Mouse (Mus musculus): ENCODE measurements around the gene Ghr. TPM values are rescaled to one million over a fixed set of nuclear protein-coding genes. Genes with fewer than 3 reads are reported as not detected.

Ghr gene
- polyA plus RNA-seq, 1 experiment from 2014 or later = 57.9 TPM

DNA sequence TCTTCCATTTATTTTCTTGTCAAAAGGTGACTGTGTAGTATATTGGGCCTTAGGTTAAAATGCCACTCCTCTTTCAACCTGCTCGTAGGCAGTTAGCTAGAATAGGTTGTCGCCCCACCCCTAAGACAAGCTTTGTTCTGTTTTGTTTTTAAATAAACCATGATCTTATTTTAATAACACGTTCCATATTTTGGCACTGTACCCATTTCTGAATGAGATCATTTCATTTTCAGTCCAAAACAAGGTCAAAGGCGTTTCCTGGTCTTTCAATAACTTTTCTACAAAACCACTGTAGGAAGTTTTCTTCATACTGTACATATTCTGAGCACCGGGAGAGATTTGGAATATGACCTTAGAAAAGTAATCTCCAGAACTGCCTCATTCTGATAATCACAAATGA, 78.6 kb downstream of the Ghr start:
- H3K36me3 ChIP-seq (ENCODE audit: control insufficient read depth, insufficient read depth) = no peaks in the 10 kb centered on the region
- WGBS = 67% methylated on average over 5 of the region's 5 CpGs

GRCm38 (mm10) chr15:3501683-3502082, 81.6 kb downstream of the Ghr start:
- ATAC-seq (replicated peaks; ENCODE audit: extremely low read depth, insufficient read depth, low FRiP score) = no peak
- Histone ChIP-seq H3K4me1 (ENCODE audit: control insufficient read depth, insufficient read depth, low read length) (peaks cover 20% of the 10 kb centered on the region), H3K27me3 (ENCODE audit: control insufficient read depth, insufficient read depth, low read length) (no peaks in the 10 kb centered on the region), H3K4me2 (ENCODE audit: low read depth, low read length) (no peak overlapping the region), H3K9ac (ENCODE audit: low read length) (no peak overlapping the region), H3K9me3 (replicated peaks; ENCODE audit: control insufficient read depth, low read length) (no peaks in the 10 kb centered on the region), H3K4me3 (ENCODE audit: low read length) (no peak overlapping the region), H3K27ac (ENCODE audit: low read length) (no peak overlapping the region), H3K36me3 (ENCODE audit: control insufficient read depth, insufficient read depth) (no peaks in the 10 kb centered on the region)
- WGBS = 65% methylated on average over 3 of the region's 3 CpGs

More for the DNA sequence above, 78.6 kb downstream of the Ghr start:
- Histone ChIP-seq H3K9me3 (replicated peaks; ENCODE audit: control insufficient read depth, low read length) (no peaks in the 10 kb centered on the region), H3K4me3 (ENCODE audit: low read length) (no peak overlapping the region), H3K27ac (ENCODE audit: low read length) (no peak overlapping the region), H3K4me1 (ENCODE audit: control insufficient read depth, insufficient read depth, low read length) (peaks cover 21% of the 10 kb centered on the region), H3K27me3 (ENCODE audit: control insufficient read depth, insufficient read depth, low read length) (no peaks in the 10 kb centered on the region), H3K4me2 (ENCODE audit: low read depth, low read length) (no peak overlapping the region), H3K9ac (ENCODE audit: low read length) (no peak overlapping the region)
- no peak for ATAC-seq (replicated peaks; ENCODE audit: extremely low read depth, insufficient read depth, low FRiP score)

DNA sequence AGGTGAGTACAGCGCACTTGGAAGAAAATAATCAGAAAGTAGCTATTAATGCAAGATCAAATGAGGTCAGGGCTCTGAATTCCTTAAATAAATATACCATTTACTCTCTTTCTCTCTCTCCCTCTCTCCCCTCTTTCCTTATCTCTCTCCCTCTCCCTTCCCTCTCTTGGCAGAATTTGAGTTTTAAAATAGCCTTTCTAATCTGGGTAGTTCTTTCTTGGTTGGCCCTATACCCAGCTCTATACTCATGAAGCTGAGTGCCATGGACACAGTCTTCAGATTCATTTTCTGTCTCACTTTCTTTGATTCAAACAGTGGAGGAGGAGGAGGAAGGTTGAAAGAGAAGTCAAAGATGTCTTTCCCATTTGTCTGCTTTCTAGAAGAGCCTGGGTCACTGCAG, 84.3 kb downstream of the Ghr start:
- Histone ChIP-seq H3K4me1 (ENCODE audit: control insufficient read depth, insufficient read depth, low read length) (peaks cover 17% of the 10 kb centered on the region), H3K36me3 (ENCODE audit: control insufficient read depth, insufficient read depth) (no peaks in the 10 kb centered on the region), H3K27ac (ENCODE audit: low read length) (peak overlapping the region; percentile 93), H3K9ac (ENCODE audit: low read length) (no peak overlapping the region), H3K4me3 (ENCODE audit: low read length) (no peak overlapping the region), H3K4me2 (ENCODE audit: low read depth, low read length) (peak overlapping the region; percentile 48), H3K27me3 (ENCODE audit: control insufficient read depth, insufficient read depth, low read length) (no peaks in the 10 kb centered on the region), H3K9me3 (replicated peaks; ENCODE audit: control insufficient read depth, low read length) (no peaks in the 10 kb centered on the region)
- peak; percentile 78; the same call in 1 of the 2 replicates for ATAC-seq (replicated peaks; ENCODE audit: extremely low read depth, insufficient read depth, low FRiP score)
- WGBS = 30% methylated on average over 1 of the region's 1 CpGs

- 81% methylated on average over 9 of the region's 9 CpGs for WGBS
Observed at GRCm38 (mm10) chr15:3497946-3498580, 85.2 kb downstream of the Ghr start.

GRCm38 (mm10) chr15:3490868-3491267, 92.4 kb downstream of the Ghr start:
- H3K36me3 ChIP-seq (ENCODE audit: control insufficient read depth, insufficient read depth) = no peaks in the 10 kb centered on the region
- H3K9ac ChIP-seq (ENCODE audit: low read length) = no peak overlapping the region
- H3K27me3 ChIP-seq (ENCODE audit: control insufficient read depth, insufficient read depth, low read length) = no peaks in the 10 kb centered on the region
- ATAC-seq (replicated peaks; ENCODE audit: extremely low read depth, insufficient read depth, low FRiP score) = no peak
- no peak overlapping the region for H3K4me3 ChIP-seq (ENCODE audit: low read length)
- 73% methylated on average over 3 of the region's 3 CpGs for WGBS
- no peak overlapping the region for H3K4me2 ChIP-seq (ENCODE audit: low read depth, low read length)
- H3K27ac ChIP-seq (ENCODE audit: low read length) = no peak overlapping the region
- no peaks in the 10 kb centered on the region for H3K9me3 ChIP-seq (replicated peaks; ENCODE audit: control insufficient read depth, low read length)
- H3K4me1 ChIP-seq (ENCODE audit: control insufficient read depth, insufficient read depth, low read length) = 0 out of 2 replicates have a peak, but pooled peaks cover 2% of the 10 kb centered on the region

More at GRCm38 (mm10) chr15:3497946-3498580, 85.2 kb downstream of the Ghr start:
- no peaks in the 10 kb centered on the region for H3K9me3 ChIP-seq (replicated peaks; ENCODE audit: control insufficient read depth, low read length)
- H3K27ac ChIP-seq (ENCODE audit: low read length) = peak overlapping the region; percentile 93
- H3K9ac ChIP-seq (ENCODE audit: low read length) = no peak overlapping the region
- H3K4me1 ChIP-seq (ENCODE audit: control insufficient read depth, insufficient read depth, low read length) = peaks cover 17% of the 10 kb centered on the region
- H3K4me3 ChIP-seq (ENCODE audit: low read length) = no peak overlapping the region
- no peak for ATAC-seq (replicated peaks; ENCODE audit: extremely low read depth, insufficient read depth, low FRiP score)
- no peak overlapping the region for H3K4me2 ChIP-seq (ENCODE audit: low read depth, low read length)
- no peaks in the 10 kb centered on the region for H3K27me3 ChIP-seq (ENCODE audit: control insufficient read depth, insufficient read depth, low read length)
- H3K36me3 ChIP-seq (ENCODE audit: control insufficient read depth, insufficient read depth) = no peaks in the 10 kb centered on the region

DNA sequence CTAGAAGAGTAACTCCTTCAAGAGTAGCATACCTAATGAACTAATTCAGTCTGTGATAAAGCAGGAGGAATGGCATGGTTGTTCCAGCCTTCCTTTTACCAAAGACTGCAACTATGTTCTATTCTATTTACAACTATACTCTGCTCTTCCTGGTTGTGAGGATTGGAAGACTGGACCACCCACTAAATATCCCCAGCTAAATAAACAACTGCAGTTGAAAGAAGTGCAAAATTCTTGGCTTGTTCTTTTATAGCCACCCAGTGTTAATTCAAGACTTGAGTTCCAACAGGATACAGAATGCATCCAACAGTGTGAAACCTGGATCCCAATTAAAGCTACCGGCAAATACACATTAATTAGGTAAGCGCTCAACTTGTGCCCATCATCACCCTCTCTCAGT, 93.3 kb downstream of the Ghr start:
- ATAC-seq (replicated peaks; ENCODE audit: extremely low read depth, insufficient read depth, low FRiP score) = no peak

DNA sequence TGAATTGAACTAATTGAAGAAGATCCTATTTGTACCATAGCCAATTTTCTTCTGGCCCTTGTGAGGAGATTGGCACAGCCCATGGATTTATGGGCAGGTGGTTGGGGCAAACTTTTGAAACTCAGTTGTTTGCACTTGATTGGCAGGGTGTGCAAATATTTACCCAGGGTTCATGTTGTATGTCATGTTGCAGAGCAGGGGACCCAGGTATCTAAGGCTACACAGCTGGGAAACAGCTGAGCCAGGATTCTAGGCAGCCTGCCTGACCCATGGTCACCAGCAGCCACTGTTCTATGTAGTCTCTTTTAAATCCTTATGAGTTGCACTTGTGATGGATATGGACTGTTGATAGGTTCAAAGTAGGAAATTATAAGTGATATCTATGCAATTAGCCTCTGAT, 94.1 kb downstream of the Ghr start:
- Histone ChIP-seq H3K9me3 (replicated peaks; ENCODE audit: control insufficient read depth, low read length) (no peaks in the 10 kb centered on the region), H3K27ac (ENCODE audit: low read length) (no peak overlapping the region), H3K4me2 (ENCODE audit: low read depth, low read length) (no peak overlapping the region), H3K4me3 (ENCODE audit: low read length) (no peak overlapping the region), H3K9ac (ENCODE audit: low read length) (no peak overlapping the region), H3K4me1 (ENCODE audit: control insufficient read depth, insufficient read depth, low read length) (0 out of 2 replicates have a peak, but pooled peaks cover 2% of the 10 kb centered on the region), H3K27me3 (ENCODE audit: control insufficient read depth, insufficient read depth, low read length) (no peaks in the 10 kb centered on the region), H3K36me3 (ENCODE audit: control insufficient read depth, insufficient read depth) (no peaks in the 10 kb centered on the region)
- no peak for ATAC-seq (replicated peaks; ENCODE audit: extremely low read depth, insufficient read depth, low FRiP score)

More for the DNA sequence above, 93.3 kb downstream of the Ghr start:
- H3K27ac ChIP-seq (ENCODE audit: low read length) = no peak overlapping the region
- H3K9ac ChIP-seq (ENCODE audit: low read length) = no peak overlapping the region
- 89% methylated on average over 2 of the region's 2 CpGs for WGBS
- no peaks in the 10 kb centered on the region for H3K36me3 ChIP-seq (ENCODE audit: control insufficient read depth, insufficient read depth)
- no peaks in the 10 kb centered on the region for H3K9me3 ChIP-seq (replicated peaks; ENCODE audit: control insufficient read depth, low read length)
- no peaks in the 10 kb centered on the region for H3K27me3 ChIP-seq (ENCODE audit: control insufficient read depth, insufficient read depth, low read length)
- no peak overlapping the region for H3K4me3 ChIP-seq (ENCODE audit: low read length)
- 0 out of 2 replicates have a peak, but pooled peaks cover 2% of the 10 kb centered on the region for H3K4me1 ChIP-seq (ENCODE audit: control insufficient read depth, insufficient read depth, low read length)
- no peak overlapping the region for H3K4me2 ChIP-seq (ENCODE audit: low read depth, low read length)

DNA sequence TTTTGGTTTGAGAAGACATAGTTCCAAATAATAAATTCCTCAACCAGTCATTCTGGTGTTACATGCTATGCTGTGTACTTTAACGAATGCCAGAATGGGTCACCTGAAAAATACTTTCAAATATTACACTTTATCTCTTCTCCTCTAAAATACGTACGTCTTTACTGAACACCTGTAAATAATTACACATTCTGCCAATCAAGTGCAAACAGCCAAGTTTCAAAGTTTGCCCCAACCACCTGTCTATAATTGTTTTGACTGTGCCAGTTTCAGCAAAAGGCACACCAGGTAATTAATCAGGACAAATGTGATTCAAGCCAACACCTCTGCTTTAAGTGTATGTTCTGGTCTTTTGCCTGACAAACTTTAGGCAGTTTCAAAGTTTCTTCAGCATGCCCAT, 94.7 kb downstream of the Ghr start:
- Histone ChIP-seq H3K4me1 (ENCODE audit: control insufficient read depth, insufficient read depth, low read length) (0 out of 2 replicates have a peak, but pooled peaks cover 2% of the 10 kb centered on the region), H3K27ac (ENCODE audit: low read length) (no peak overlapping the region), H3K4me2 (ENCODE audit: low read depth, low read length) (no peak overlapping the region), H3K36me3 (ENCODE audit: control insufficient read depth, insufficient read depth) (no peaks in the 10 kb centered on the region), H3K27me3 (ENCODE audit: control insufficient read depth, insufficient read depth, low read length) (no peaks in the 10 kb centered on the region), H3K9ac (ENCODE audit: low read length) (no peak overlapping the region), H3K4me3 (ENCODE audit: low read length) (no peak overlapping the region), H3K9me3 (replicated peaks; ENCODE audit: control insufficient read depth, low read length) (no peaks in the 10 kb centered on the region)
- no peak for ATAC-seq (replicated peaks; ENCODE audit: extremely low read depth, insufficient read depth, low FRiP score)
- WGBS = 89% methylated on average over 3 of the region's 3 CpGs

DNA sequence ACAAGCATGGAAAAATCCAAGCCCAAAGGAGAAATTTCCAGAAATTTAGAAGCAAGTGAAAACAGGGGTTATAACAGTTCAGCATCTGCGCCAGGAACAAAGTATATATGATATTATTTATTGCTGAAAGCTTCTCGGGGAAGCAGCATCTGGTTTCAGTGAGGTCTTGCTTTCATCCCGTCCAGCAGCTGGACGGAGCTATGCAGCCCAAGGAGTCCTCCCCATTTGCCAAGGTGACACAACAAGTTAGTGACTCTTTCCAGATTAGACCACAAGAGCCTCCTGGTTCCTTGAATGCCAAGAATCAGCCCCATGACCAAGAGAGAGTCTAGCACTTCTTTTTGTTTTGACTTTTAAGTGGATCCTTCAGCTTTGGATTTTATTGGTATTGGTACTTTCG, 96.6 kb downstream of the Ghr start:
- 73% methylated on average over 5 of the region's 5 CpGs for WGBS
- Histone ChIP-seq H3K4me1 (ENCODE audit: control insufficient read depth, insufficient read depth, low read length) (no peaks in the 10 kb centered on the region), H3K4me2 (ENCODE audit: low read depth, low read length) (no peak overlapping the region), H3K9ac (ENCODE audit: low read length) (no peak overlapping the region), H3K27ac (ENCODE audit: low read length) (no peak overlapping the region), H3K27me3 (ENCODE audit: control insufficient read depth, insufficient read depth, low read length) (no peaks in the 10 kb centered on the region), H3K9me3 (replicated peaks; ENCODE audit: control insufficient read depth, low read length) (no peaks in the 10 kb centered on the region), H3K4me3 (ENCODE audit: low read length) (no peak overlapping the region), H3K36me3 (ENCODE audit: control insufficient read depth, insufficient read depth) (no peaks in the 10 kb centered on the region)
- ATAC-seq (replicated peaks; ENCODE audit: extremely low read depth, insufficient read depth, low FRiP score) = no peak

All from heart, embryonic 16.5 days (tissue).